Mouse (Mus musculus) hindbrain, postnatal 0 days (tissue): ENCODE measurements at regions not wholly inside any gene's neighbourhood (a gene's known extent, or its start where the extent isn't known, plus 50 kb on each side); places are given as distances from the start of the nearest gene placed in this dataset.
A peak's percentile ranks its signal among the peaks of the same experiment; 100 is the strongest.

ENCODE experiments used
- ATAC-seq: fragments of 200-750 bp; cut with Nextera tagmentation; 2 replicates; pipeline ENCODE4 v1.8.0; 2017; ENCODE audit warnings: mild to moderate bottlenecking, moderate TSS enrichment, moderate library complexity
- DNase-seq: peaks from one replicate; pipeline ENCODE4 v3.0.0-alpha.2; 2015; ENCODE audit warnings: low spot score
- H3K27ac ChIP-seq: fragments of 300-500 bp; sonication (generic); 2 replicates; pipeline ENCODE4 v1.5.1; 2014; ENCODE audit warnings: mild to moderate bottlenecking
- H3K27me3 ChIP-seq: fragments of 300-500 bp; sonication (generic); 2 replicates; pipeline ENCODE4 v1.6.1; 2014; ENCODE audit warnings: low read length, mixed read lengths; ENCODE audit not compliant: insufficient read depth
- H3K36me3 ChIP-seq: fragments of 300-500 bp; sonication (generic); 2 replicates; pipeline ENCODE4 v1.6.1; 2014; ENCODE audit warnings: low read length, mixed read lengths; ENCODE audit not compliant: insufficient read depth
- H3K4me1 ChIP-seq: fragments of 300-500 bp; sonication (generic); 2 replicates; pipeline ENCODE4 v1.6.1; 2014; ENCODE audit warnings: antibody characterized with exemption, low read length, mixed read lengths; ENCODE audit not compliant: insufficient read depth
- H3K4me2 ChIP-seq: fragments of 300-500 bp; sonication (generic); 2 replicates; pipeline ENCODE4 v1.6.1; 2014; ENCODE audit warnings: low read depth, mild to moderate bottlenecking, low read length, moderate library complexity, mixed read lengths
- H3K4me3 ChIP-seq: fragments of 300-500 bp; sonication (generic); 2 replicates; pipeline ENCODE4 v1.5.1; 2014; ENCODE audit warnings: low read length
- H3K9ac ChIP-seq: fragments of 300-500 bp; sonication (generic); replicated peaks from 2 replicates; pipeline ENCODE4 v1.6.1; 2014; ENCODE audit warnings: mild to moderate bottlenecking, low read length, moderate library complexity, mixed read lengths
- H3K9me3 ChIP-seq: fragments of 300-500 bp; sonication (generic); 2 replicates; pipeline ENCODE4 v1.6.1; 2016; ENCODE audit warnings: low read length, mixed read lengths
- CTCF ChIP-seq: IDR thresholded peaks from 2 replicates; pipeline ENCODE4 v1.5.1; 2016; ENCODE audit warnings: antibody characterized with exemption, control low read depth, low read depth
- WGBS: fragments of 180-500 bp; shearing (Covaris S2); extraction: QIAGEN DNeasy Blood & Tissue Kit; methylation state at CpG from one replicate; pipeline ENCODE4 v1.1.7; 2014; 5-methylcytosine and 5-hydroxymethylcytosine counted together

GRCm38 (mm10) chr10:9086666-9087065, 200.8 kb upstream of the Sash1 start:
- Histone ChIP-seq H3K4me3 (no peak overlapping the region), H3K9me3 (no peaks in the 10 kb centered on the region), H3K4me2 (no peak overlapping the region), H3K27ac (no peak overlapping the region), H3K36me3 (no peaks in the 10 kb centered on the region), H3K9ac (no peak overlapping the region), H3K4me1 (no peaks in the 10 kb centered on the region), H3K27me3 (no peaks in the 10 kb centered on the region)
- TF ChIP-seq CTCF = no peak
- 86% methylated on average over 2 of the region's 2 CpGs for WGBS
- DNase-seq (no peak), ATAC-seq (no peak)

- ATAC-seq (no peak), DNase-seq (no peak)
- TF ChIP-seq CTCF = no peak
- Histone ChIP-seq H3K36me3 (no peaks in the 10 kb centered on the region), H3K27me3 (no peaks in the 10 kb centered on the region), H3K9ac (no peak overlapping the region), H3K9me3 (no peaks in the 10 kb centered on the region), H3K4me3 (no peak overlapping the region), H3K27ac (no peak overlapping the region), H3K4me1 (no peaks in the 10 kb centered on the region), H3K4me2 (no peak overlapping the region)
- 66% methylated on average over 7 of the region's 7 CpGs for WGBS
These were observed 199.6 kb upstream of the Sash1 start for GRCm38 (mm10) chr10:9085441-9085840.

GRCm38 (mm10) chr10:9074916-9075315, 189.0 kb upstream of the Sash1 start:
- no peak overlapping the region for H3K4me3 ChIP-seq
- H3K4me1 ChIP-seq = no peaks in the 10 kb centered on the region
- H3K36me3 ChIP-seq = no peaks in the 10 kb centered on the region
- H3K4me2 ChIP-seq = no peak overlapping the region
- DNase-seq = no peak
- H3K27me3 ChIP-seq = no peaks in the 10 kb centered on the region
- H3K27ac ChIP-seq = no peak overlapping the region
- no peaks in the 10 kb centered on the region for H3K9me3 ChIP-seq
- TF ChIP-seq CTCF = no peak
- no peak for ATAC-seq
- WGBS = 91% methylated on average over 2 of the region's 2 CpGs
- H3K9ac ChIP-seq = no peak overlapping the region

- no peak overlapping the region for H3K9ac ChIP-seq
- ATAC-seq = no peak
- no peaks in the 10 kb centered on the region for H3K9me3 ChIP-seq
- no peak overlapping the region for H3K27ac ChIP-seq
- no peak overlapping the region for H3K4me3 ChIP-seq
- peak; percentile 60 for TF ChIP-seq CTCF
- WGBS = 31% methylated on average over 5 of the region's 5 CpGs
- no peaks in the 10 kb centered on the region for H3K36me3 ChIP-seq
- peak; percentile 22 for DNase-seq
- H3K4me2 ChIP-seq = no peak overlapping the region
- H3K4me1 ChIP-seq = no peaks in the 10 kb centered on the region
- H3K27me3 ChIP-seq = no peaks in the 10 kb centered on the region
These were observed 185.8 kb upstream of the Sash1 start for GRCm38 (mm10) chr10:9071630-9072029.

GRCm38 (mm10) chr10:9069608-9070190, 183.8 kb upstream of the Sash1 start:
- Histone ChIP-seq H3K4me2 (no peak overlapping the region), H3K27ac (no peak overlapping the region), H3K36me3 (no peaks in the 10 kb centered on the region), H3K4me3 (no peak overlapping the region), H3K27me3 (no peaks in the 10 kb centered on the region), H3K9me3 (no peaks in the 10 kb centered on the region), H3K9ac (no peak overlapping the region), H3K4me1 (no peaks in the 10 kb centered on the region)
- 69% methylated on average over 13 of the region's 13 CpGs for WGBS
- no peak for TF ChIP-seq CTCF
- ATAC-seq = no peak
- DNase-seq = no peak

GRCm38 (mm10) chr10:9066566-9066965, 180.7 kb upstream of the Sash1 start:
- H3K9me3 ChIP-seq = no peaks in the 10 kb centered on the region
- H3K27ac ChIP-seq = no peak overlapping the region
- TF ChIP-seq CTCF = no peak
- H3K4me3 ChIP-seq = no peak overlapping the region
- DNase-seq = no peak
- H3K27me3 ChIP-seq = no peaks in the 10 kb centered on the region
- no peaks in the 10 kb centered on the region for H3K4me1 ChIP-seq
- H3K9ac ChIP-seq = no peak overlapping the region
- ATAC-seq = no peak
- H3K36me3 ChIP-seq = no peaks in the 10 kb centered on the region
- no peak overlapping the region for H3K4me2 ChIP-seq
- whole genome bisulfite sequencing = 63% methylated on average over 3 of the region's 3 CpGs

GRCm38 (mm10) chr10:9061979-9062378, 176.1 kb upstream of the Sash1 start:
- no peaks in the 10 kb centered on the region for H3K27me3 ChIP-seq
- H3K27ac ChIP-seq = no peak overlapping the region
- no peak overlapping the region for H3K4me2 ChIP-seq
- no peaks in the 10 kb centered on the region for H3K4me1 ChIP-seq
- no peak overlapping the region for H3K9ac ChIP-seq
- no peaks in the 10 kb centered on the region for H3K36me3 ChIP-seq
- TF ChIP-seq CTCF = no peak
- WGBS = 88% methylated on average over 3 of the region's 3 CpGs
- no peaks in the 10 kb centered on the region for H3K9me3 ChIP-seq
- ATAC-seq = no peak
- no peak for DNase-seq
- H3K4me3 ChIP-seq = no peak overlapping the region
